Mouse (Mus musculus): ENCODE measurements around the gene Clnk. TPM values are rescaled to one million over a fixed set of nuclear protein-coding genes. Genes with fewer than 3 reads are reported as not detected.

Gene Clnk
- polyA plus RNA-seq, 1 experiment = 0.13 TPM

DNA sequence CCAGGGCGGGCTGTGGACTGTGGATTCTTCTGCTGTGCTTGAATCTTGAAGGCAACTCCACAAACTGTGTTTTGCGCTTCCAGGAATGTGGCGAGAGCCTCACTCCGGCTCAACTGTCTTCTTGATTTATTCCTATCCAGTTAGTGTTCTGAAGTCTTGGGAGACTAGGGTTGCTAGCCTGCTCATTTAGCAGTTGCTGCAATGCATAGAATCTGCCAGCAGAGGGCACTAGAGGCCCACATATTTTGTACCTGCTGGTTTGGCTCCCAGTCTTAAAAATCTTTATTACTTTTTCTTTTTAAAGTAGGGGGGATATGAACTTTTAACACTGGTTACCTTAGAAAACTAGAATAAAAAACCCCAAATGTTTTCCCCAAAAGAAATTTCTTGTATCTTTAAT lies 94.8 kb downstream of the Clnk start:
- TF ChIP-seq CTCF (IDR thresholded peaks at IDR 0.05; ENCODE audit: insufficient read depth, low read length) (peak; percentile 67), POLR2A (IDR thresholded peaks at IDR 0.05; ENCODE audit: borderline replicate concordance, extremely low read depth, low read depth, low read length) (no peak)
- peak; percentile 57 for DNase-seq
- WGBS = 29% methylated on average over 4 of the region's 4 CpGs
- Histone ChIP-seq H3K4me3 (replicated peaks; ENCODE audit: extremely low read depth, low read depth, low read length) (no peak overlapping the region), H3K4me1 (ENCODE audit: control insufficient read depth, insufficient read depth, low read length) (no peaks in the 10 kb centered on the region)

DNA sequence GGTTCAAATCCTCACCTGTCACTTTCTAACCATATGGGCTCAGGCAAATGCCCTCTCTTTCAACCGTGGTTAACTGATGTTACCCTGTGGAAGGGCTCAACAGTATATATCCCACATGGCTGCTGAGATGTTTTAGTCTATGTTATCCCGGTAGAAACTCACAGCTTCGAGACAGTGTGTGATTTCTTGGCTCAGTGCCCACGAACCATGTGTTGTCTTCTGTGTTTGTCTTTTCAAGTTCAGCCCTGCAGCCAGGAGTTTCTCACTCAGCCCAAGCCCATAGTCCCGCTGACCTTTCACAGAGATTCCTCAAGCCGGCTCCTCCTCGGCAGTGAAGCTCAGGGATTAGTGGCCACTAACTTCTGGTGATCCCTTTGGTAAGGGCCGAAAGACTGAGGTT lies 96.0 kb downstream of the Clnk start:
- Histone ChIP-seq H3K4me1 (ENCODE audit: control insufficient read depth, insufficient read depth, low read length) (no peaks in the 10 kb centered on the region), H3K4me3 (replicated peaks; ENCODE audit: extremely low read depth, low read depth, low read length) (no peak overlapping the region)
- no peak for TF ChIP-seq POLR2A (IDR thresholded peaks at IDR 0.05; ENCODE audit: borderline replicate concordance, extremely low read depth, low read depth, low read length)
- no peak for TF ChIP-seq CTCF (IDR thresholded peaks at IDR 0.05; ENCODE audit: insufficient read depth, low read length)
- WGBS = 55% methylated on average over 8 of the region's 8 CpGs
- DNase-seq = no peak

DNA sequence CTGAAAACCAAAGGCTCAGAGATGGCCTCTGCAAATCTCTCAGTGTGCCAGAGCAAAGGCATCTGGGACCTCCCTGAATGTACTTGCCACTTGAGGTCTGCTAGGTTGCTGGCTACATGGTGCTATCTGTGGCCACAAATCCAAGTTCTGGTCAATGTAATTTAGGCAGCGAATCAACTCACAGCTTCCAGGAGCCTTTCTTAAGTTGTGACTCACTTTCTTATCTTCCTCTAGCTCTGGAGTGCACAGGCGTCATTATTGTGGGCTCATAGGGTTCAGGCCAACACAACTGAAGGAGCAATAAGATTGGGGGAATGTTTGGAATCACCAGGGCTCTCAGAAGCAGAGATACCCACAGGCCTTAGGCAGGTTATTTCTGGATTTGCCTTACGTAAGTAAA lies 96.6 kb downstream of the Clnk start:
- DNase-seq = no peak
- H3K4me1 ChIP-seq (ENCODE audit: control insufficient read depth, insufficient read depth, low read length) = no peaks in the 10 kb centered on the region
- H3K4me3 ChIP-seq (replicated peaks; ENCODE audit: extremely low read depth, low read depth, low read length) = no peak overlapping the region
- TF ChIP-seq CTCF (IDR thresholded peaks at IDR 0.05; ENCODE audit: insufficient read depth, low read length) = no peak
- no peak for TF ChIP-seq POLR2A (IDR thresholded peaks at IDR 0.05; ENCODE audit: borderline replicate concordance, extremely low read depth, low read depth, low read length)
- WGBS = 79% methylated on average over 3 of the region's 3 CpGs

DNA sequence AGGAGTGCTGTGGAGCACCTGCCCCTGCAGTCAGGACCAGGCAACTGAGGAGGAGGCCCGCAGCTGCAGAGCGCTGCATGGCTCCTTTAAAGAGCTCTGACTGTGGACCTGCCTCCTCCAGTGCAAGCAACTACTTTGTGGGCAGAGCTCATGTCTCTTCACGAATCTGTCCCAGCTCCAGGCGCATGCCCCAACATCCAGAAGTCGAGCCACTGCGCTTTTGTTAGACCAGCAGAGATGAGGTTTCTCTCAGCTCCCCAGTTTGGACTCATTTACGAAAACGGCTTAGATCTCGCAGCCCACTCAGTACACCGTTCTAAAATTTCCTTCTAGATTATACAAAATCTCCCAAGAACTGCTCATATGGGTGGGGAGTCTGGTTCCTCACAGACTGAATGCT lies 101.1 kb downstream of the Clnk start:
- Histone ChIP-seq H3K4me3 (replicated peaks; ENCODE audit: extremely low read depth, low read depth, low read length) (no peak overlapping the region), H3K4me1 (ENCODE audit: control insufficient read depth, insufficient read depth, low read length) (no peaks in the 10 kb centered on the region)
- TF ChIP-seq POLR2A (IDR thresholded peaks at IDR 0.05; ENCODE audit: borderline replicate concordance, extremely low read depth, low read depth, low read length) (no peak), CTCF (IDR thresholded peaks at IDR 0.05; ENCODE audit: insufficient read depth, low read length) (no peak)
- WGBS = 73% methylated on average over 10 of the region's 10 CpGs
- DNase-seq = no peak

DNA sequence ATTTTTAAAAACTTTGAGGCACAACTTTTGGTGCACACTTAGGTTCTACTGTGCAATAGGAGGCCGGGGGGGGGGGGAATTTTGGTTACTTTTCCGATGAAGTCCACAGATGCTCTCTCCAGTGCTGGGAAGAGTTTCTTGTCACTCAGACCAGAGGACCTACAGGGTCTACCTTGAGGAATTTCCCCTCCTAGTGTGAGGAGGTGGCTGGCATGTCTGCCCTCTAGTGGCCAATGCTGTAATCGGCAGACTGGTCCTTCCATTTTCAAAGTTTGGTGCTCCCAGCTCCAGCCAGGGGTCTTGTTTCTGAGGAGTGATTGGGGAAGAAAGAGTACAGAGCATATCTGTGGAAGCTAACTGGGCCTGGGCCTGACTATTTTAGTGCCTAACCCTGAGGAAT lies 121.7 kb downstream of the Clnk start:
- no peak overlapping the region for H3K4me3 ChIP-seq (replicated peaks; ENCODE audit: extremely low read depth, low read depth, low read length)

DNA sequence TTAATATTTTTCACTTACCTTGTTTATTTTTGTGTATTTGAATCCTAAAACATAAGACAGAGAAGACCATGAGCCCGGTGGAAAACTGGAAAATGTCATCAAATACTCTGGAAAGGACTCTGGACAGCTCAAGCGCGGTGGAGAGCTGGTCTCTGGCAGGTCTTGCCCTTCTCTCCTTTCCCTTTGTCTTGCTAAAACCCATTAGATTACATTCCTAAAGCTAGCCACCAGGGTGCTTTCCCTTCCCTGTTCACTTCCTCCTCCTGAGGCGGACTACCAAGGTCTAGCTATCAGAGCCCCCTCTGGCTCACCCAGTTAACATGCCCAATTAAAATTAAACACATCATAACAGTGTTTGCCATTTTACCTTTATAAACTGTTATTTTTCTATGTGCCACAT lies 123.9 kb downstream of the Clnk start:
- Histone ChIP-seq H3K4me1 (ENCODE audit: control insufficient read depth, insufficient read depth, low read length) (no peaks in the 10 kb centered on the region), H3K4me3 (replicated peaks; ENCODE audit: extremely low read depth, low read depth, low read length) (no peak overlapping the region)
- TF ChIP-seq POLR2A (IDR thresholded peaks at IDR 0.05; ENCODE audit: borderline replicate concordance, extremely low read depth, low read depth, low read length) (no peak), CTCF (IDR thresholded peaks at IDR 0.05; ENCODE audit: insufficient read depth, low read length) (no peak)
- 23% methylated on average over 4 of the region's 4 CpGs for WGBS
- DNase-seq = no peak

More for the DNA sequence above, 121.7 kb downstream of the Clnk start:
- peak; percentile 10 for DNase-seq
- TF ChIP-seq CTCF (IDR thresholded peaks at IDR 0.05; ENCODE audit: insufficient read depth, low read length) (peak; percentile 89), POLR2A (IDR thresholded peaks at IDR 0.05; ENCODE audit: borderline replicate concordance, extremely low read depth, low read depth, low read length) (no peak)
- WGBS = 13% methylated on average over 3 of the region's 3 CpGs
- no peaks in the 10 kb centered on the region for H3K4me1 ChIP-seq (ENCODE audit: control insufficient read depth, insufficient read depth, low read length)

DNA sequence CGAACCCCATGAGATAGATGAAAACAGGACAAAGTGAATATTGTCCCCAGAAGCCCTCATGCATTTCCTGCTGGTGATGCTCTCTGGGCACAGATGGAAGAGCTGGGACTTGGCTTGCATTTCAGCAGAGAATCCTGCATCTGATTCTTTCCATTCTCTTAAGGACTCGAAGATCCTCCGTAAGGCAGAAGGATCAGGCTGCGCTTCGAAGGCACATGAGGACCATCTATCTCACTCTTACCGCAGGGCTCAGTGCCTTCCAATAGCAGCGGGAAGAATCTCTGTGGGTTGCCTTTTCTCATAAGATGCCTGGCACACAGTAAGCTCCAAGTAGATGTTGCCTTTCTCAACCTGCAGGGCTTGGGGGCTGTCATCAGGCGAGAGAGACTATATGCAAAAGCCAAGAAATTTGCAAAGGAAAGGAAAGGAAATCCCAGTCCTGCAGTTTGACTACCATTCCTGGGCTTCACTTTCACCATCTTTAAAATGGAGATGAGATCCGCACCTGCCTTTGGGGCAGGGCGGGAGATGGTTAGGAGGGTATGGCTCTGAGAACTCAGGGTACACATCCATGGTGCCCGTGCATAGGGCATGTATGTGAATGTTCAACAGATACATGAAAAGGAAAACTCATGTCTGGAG lies 167.6 kb downstream of the Clnk start:
- Histone ChIP-seq H3K4me1 (ENCODE audit: control insufficient read depth, insufficient read depth, low read length) (no peaks in the 10 kb centered on the region), H3K4me3 (replicated peaks; ENCODE audit: extremely low read depth, low read depth, low read length) (no peak overlapping the region)
- 71% methylated on average over 11 of the region's 11 CpGs for WGBS
- TF ChIP-seq CTCF (IDR thresholded peaks at IDR 0.05; ENCODE audit: insufficient read depth, low read length) (no peak), POLR2A (IDR thresholded peaks at IDR 0.05; ENCODE audit: borderline replicate concordance, extremely low read depth, low read depth, low read length) (no peak)
- DNase-seq = no peak

DNA sequence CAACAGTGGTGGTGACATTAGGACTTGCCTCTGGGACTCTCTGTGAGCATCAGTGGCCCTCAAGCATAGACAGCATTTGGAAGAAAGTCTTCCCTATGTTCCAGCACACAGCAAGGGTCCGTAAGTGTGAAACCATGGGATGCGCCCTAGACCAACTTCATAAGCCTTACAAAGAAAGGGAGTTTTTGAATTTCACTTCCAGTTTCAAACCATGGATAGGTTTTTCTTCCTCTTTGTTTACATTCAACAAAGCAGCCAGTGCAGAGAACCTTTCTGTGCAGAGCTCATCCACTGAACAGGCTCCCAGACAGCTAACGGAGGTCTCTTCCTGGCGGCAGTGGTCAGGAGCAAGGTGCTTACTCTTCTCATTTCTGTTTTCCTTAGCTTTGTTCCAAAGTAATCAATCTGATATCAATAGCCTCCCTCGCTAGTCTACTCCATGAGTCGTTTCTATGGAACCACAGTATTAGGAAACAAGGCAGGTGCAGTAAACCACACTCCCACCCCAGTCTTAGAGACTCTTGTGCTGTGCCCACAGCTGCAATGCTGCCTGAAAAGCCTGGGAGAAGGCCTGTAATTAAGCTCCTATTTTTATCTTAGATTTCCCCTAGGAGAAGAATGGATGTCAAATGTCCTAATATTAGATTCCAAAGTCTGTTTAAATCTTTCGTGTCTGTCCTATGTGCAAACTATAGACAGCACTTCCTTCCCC lies 169.1 kb downstream of the Clnk start:
- Histone ChIP-seq H3K4me3 (replicated peaks; ENCODE audit: extremely low read depth, low read depth, low read length) (no peak overlapping the region), H3K4me1 (ENCODE audit: control insufficient read depth, insufficient read depth, low read length) (no peaks in the 10 kb centered on the region)
- 68% methylated on average over 7 of the region's 7 CpGs for whole genome bisulfite sequencing
- no peak for TF ChIP-seq CTCF (IDR thresholded peaks at IDR 0.05; ENCODE audit: insufficient read depth, low read length)
- TF ChIP-seq POLR2A (IDR thresholded peaks at IDR 0.05; ENCODE audit: borderline replicate concordance, extremely low read depth, low read depth, low read length) = no peak
- DNase-seq = no peak

DNA sequence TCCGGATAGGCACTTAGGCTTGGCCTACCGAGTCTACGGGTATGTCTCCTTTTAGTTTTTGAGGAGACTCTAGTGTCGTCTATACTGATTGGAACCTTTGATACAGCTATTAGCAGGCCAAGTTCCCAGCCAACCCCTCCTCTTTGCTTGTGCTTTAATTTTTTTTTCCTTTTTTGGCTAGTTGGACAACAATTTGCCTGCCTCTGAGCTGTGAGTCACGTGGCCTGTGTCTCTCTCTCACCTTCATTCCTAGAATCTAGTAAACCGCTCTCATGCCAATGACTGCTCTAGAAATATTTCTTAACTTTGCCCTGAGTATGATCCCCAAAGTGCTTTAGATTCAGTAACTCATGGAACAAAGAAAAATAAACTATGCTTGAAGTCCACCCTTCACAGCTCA lies 173.7 kb downstream of the Clnk start:
- Histone ChIP-seq H3K4me1 (ENCODE audit: control insufficient read depth, insufficient read depth, low read length) (no peaks in the 10 kb centered on the region), H3K4me3 (replicated peaks; ENCODE audit: extremely low read depth, low read depth, low read length) (no peak overlapping the region)
- WGBS = 91% methylated on average over 6 of the region's 6 CpGs
- DNase-seq = no peak
- no peak for TF ChIP-seq POLR2A (IDR thresholded peaks at IDR 0.05; ENCODE audit: borderline replicate concordance, extremely low read depth, low read depth, low read length)
- no peak for TF ChIP-seq CTCF (IDR thresholded peaks at IDR 0.05; ENCODE audit: insufficient read depth, low read length)

DNA sequence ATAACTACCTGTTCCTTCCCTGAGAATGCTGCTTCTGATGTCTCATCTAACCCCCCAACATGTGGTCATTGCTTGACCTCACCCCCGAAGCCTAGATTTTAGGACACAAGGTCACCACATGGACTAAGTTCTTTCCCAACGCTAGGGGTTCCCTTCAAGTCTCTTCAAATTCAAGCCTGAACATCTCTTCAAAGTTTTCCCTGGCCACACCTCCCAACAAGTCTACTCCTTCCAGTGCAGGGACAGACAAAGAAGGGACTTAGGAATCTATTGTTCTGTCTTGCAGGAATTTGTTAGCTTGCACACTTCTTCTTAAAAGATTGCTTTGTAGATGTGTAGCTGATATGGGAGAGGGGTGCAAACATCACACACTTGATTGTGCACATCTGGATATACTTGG lies 174.5 kb downstream of the Clnk start:
- Histone ChIP-seq H3K4me3 (replicated peaks; ENCODE audit: extremely low read depth, low read depth, low read length) (no peak overlapping the region), H3K4me1 (ENCODE audit: control insufficient read depth, insufficient read depth, low read length) (no peaks in the 10 kb centered on the region)
- TF ChIP-seq POLR2A (IDR thresholded peaks at IDR 0.05; ENCODE audit: borderline replicate concordance, extremely low read depth, low read depth, low read length) = no peak
- no peak for TF ChIP-seq CTCF (IDR thresholded peaks at IDR 0.05; ENCODE audit: insufficient read depth, low read length)
- WGBS = 75% methylated on average over 2 of the region's 2 CpGs
- no peak for DNase-seq
